Mouse (Mus musculus): ENCODE results near the gene Krtap8-1. TPM values are rescaled to one million over a fixed set of nuclear protein-coding genes. Genes with fewer than 3 reads are reported as not detected.

Gene Krtap8-1
- polyA plus RNA-seq, 2 experiments = 0.36 TPM; not detected in 1

DNA sequence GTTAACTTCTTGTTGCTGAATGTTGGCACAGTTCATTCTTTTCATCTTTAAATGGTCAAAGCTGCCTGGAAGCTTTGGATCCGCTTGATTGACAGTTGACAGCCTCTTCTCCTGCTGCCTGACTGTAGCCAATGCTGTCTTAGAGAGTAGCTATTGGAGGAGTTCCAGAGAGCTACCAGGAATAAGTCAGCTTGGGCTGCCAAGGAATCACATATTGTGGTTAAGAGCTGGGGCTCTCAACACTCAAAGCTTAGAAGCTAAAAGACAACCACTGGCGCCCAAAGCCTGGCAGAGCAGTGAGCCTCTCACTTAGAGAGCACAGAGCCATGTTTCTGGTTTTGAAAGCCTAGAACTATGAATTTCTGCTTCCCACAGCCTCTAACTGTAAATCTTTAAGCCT is 32.8 kb upstream of the Krtap8-1 start:
- H3K4me1 ChIP-seq (ENCODE audit: control insufficient read depth, insufficient read depth, low read length) = no peaks in the 10 kb centered on the region
- no peak overlapping the region for H3K9ac ChIP-seq (ENCODE audit: low read depth, low read length, severe bottlenecking)
- no peaks in the 10 kb centered on the region for H3K9me3 ChIP-seq (ENCODE audit: control insufficient read depth, low read length)
- WGBS = 91% methylated on average over 2 of the region's 2 CpGs
- DNase-seq (ENCODE audit: low spot score) = no peak
- no peak for TF ChIP-seq POLR2A (IDR thresholded peaks at IDR 0.05; ENCODE audit: borderline replicate concordance, extremely low read depth, insufficient read depth, insufficient read length)
- H3K27me3 ChIP-seq (ENCODE audit: control insufficient read depth, insufficient read depth, low read length) = no peaks in the 10 kb centered on the region
- no peak overlapping the region for H3K27ac ChIP-seq (replicated peaks; ENCODE audit: low read depth, low read length)
- no peak overlapping the region for H3K4me3 ChIP-seq (replicated peaks; ENCODE audit: low read length)
- no peaks in the 10 kb centered on the region for H3K36me3 ChIP-seq (ENCODE audit: control insufficient read depth, insufficient read depth, low read length)
- ATAC-seq (ENCODE audit: low FRiP score, low read depth) = no peak
- no peak overlapping the region for H3K4me2 ChIP-seq (replicated peaks; ENCODE audit: low read depth, low read length, severe bottlenecking)

DNA sequence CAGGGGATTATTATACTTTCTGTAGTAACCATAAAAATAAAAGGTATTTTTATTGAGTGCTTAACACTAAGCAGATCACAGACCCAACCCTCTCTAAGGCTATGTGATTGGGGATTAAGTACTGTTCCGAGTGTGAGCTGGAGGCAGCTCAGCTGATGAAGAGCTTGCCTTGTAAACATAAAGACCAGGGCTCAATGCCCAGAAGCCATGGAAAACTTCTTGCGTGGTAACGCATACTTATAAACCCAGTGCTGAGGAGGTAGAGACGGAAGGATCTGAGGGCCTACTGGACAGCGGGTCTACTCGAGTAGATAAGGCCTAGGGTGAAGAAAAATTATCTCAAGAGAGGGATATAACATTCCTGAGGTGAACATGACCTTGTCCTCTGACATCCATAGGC is 32.3 kb upstream of the Krtap8-1 start:
- Histone ChIP-seq H3K4me1 (ENCODE audit: control insufficient read depth, insufficient read depth, low read length) (no peaks in the 10 kb centered on the region), H3K4me3 (replicated peaks; ENCODE audit: low read length) (no peak overlapping the region), H3K9ac (ENCODE audit: low read depth, low read length, severe bottlenecking) (no peak overlapping the region), H3K27ac (replicated peaks; ENCODE audit: low read depth, low read length) (no peak overlapping the region), H3K9me3 (ENCODE audit: control insufficient read depth, low read length) (no peaks in the 10 kb centered on the region), H3K36me3 (ENCODE audit: control insufficient read depth, insufficient read depth, low read length) (no peaks in the 10 kb centered on the region), H3K4me2 (replicated peaks; ENCODE audit: low read depth, low read length, severe bottlenecking) (no peak overlapping the region), H3K27me3 (ENCODE audit: control insufficient read depth, insufficient read depth, low read length) (no peaks in the 10 kb centered on the region)
- WGBS = 61% methylated on average over 6 of the region's 6 CpGs
- DNase-seq (ENCODE audit: low spot score) (no peak), ATAC-seq (ENCODE audit: low FRiP score, low read depth) (no peak; the same call in 1 of the 2 replicates)
- no peak for TF ChIP-seq POLR2A (IDR thresholded peaks at IDR 0.05; ENCODE audit: borderline replicate concordance, extremely low read depth, insufficient read depth, insufficient read length)

DNA sequence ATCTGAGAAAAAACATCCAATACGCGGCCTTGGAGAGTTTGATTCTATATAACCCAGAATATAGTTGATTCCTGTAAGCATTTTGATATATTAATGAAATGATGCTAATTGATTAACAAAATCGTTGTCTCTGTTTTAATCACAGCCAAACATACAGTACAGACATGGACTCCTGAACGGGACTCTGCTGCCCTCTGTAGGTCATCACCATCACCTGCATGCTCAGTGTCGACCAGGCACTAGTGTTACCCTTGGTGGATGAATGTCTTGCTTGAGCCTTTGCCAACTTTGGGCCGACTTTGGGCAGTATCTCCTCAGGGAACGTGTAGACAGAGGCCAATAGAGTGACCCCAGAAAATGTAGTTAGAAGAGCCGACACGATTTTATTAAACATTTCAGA is 29.9 kb upstream of the Krtap8-1 start:
- ATAC-seq (ENCODE audit: low FRiP score, low read depth) = no peak

DNA sequence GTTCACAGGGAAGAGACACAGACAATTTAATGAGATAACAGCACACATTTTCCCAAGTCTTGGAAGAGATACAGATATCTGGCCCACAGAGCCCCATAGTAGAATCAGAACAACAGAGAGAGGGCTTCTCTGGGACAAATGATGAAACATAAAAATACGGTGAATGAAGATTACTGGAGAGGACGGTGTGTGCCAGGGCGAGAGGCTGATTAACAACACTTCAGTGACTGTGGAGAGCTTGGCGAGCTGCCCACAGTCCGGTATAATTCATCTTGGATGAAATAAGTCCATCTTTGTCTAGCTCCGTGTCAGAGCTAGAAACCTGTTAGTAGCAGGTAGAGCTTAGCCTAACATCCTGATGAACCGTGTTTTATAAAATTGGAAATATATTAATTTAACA is 25.7 kb upstream of the Krtap8-1 start:
- Histone ChIP-seq H3K27me3 (ENCODE audit: control insufficient read depth, insufficient read depth, low read length) (no peaks in the 10 kb centered on the region), H3K4me2 (replicated peaks; ENCODE audit: low read depth, low read length, severe bottlenecking) (no peak overlapping the region), H3K4me1 (ENCODE audit: control insufficient read depth, insufficient read depth, low read length) (no peaks in the 10 kb centered on the region), H3K36me3 (ENCODE audit: control insufficient read depth, insufficient read depth, low read length) (no peaks in the 10 kb centered on the region), H3K9me3 (ENCODE audit: control insufficient read depth, low read length) (no peaks in the 10 kb centered on the region), H3K4me3 (replicated peaks; ENCODE audit: low read length) (no peak overlapping the region), H3K27ac (replicated peaks; ENCODE audit: low read depth, low read length) (no peak overlapping the region), H3K9ac (ENCODE audit: low read depth, low read length, severe bottlenecking) (no peak overlapping the region)
- 76% methylated on average over 7 of the region's 7 CpGs for WGBS
- no peak for TF ChIP-seq POLR2A (IDR thresholded peaks at IDR 0.05; ENCODE audit: borderline replicate concordance, extremely low read depth, insufficient read depth, insufficient read length)
- ATAC-seq (ENCODE audit: low FRiP score, low read depth) = no peak
- DNase-seq (ENCODE audit: low spot score) = no peak

More for the DNA sequence above, 29.9 kb upstream of the Krtap8-1 start:
- H3K27me3 ChIP-seq (ENCODE audit: control insufficient read depth, insufficient read depth, low read length) = no peaks in the 10 kb centered on the region
- no peak overlapping the region for H3K9ac ChIP-seq (ENCODE audit: low read depth, low read length, severe bottlenecking)
- TF ChIP-seq POLR2A (IDR thresholded peaks at IDR 0.05; ENCODE audit: borderline replicate concordance, extremely low read depth, insufficient read depth, insufficient read length) = no peak
- H3K27ac ChIP-seq (replicated peaks; ENCODE audit: low read depth, low read length) = no peak overlapping the region
- no peak for DNase-seq (ENCODE audit: low spot score)
- 57% methylated on average over 9 of the region's 9 CpGs for WGBS
- no peaks in the 10 kb centered on the region for H3K4me1 ChIP-seq (ENCODE audit: control insufficient read depth, insufficient read depth, low read length)
- no peak overlapping the region for H3K4me3 ChIP-seq (replicated peaks; ENCODE audit: low read length)
- no peaks in the 10 kb centered on the region for H3K9me3 ChIP-seq (ENCODE audit: control insufficient read depth, low read length)
- no peak overlapping the region for H3K4me2 ChIP-seq (replicated peaks; ENCODE audit: low read depth, low read length, severe bottlenecking)
- no peaks in the 10 kb centered on the region for H3K36me3 ChIP-seq (ENCODE audit: control insufficient read depth, insufficient read depth, low read length)

DNA sequence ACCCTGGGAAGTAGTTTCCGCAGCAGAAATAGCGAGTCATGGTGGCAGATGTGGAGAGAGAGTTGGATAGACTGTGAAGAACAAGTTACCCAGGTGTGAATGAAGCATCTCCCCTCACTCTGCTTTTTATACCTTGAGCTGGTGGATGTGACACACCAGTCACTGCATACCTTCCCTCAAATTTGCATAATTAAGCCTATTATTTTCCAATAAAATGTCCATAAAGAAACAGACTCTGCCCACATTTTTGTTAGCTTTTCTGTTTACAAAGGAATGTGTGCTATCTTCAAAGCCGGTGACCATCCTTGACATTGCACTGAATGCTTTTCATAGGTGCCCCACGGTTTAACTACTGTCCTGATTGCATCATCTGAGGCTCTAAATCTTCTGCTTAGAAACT is 20.5 kb upstream of the Krtap8-1 start, which contains the start of gene Krtap7-1:
Gene Krtap7-1 (minus strand): TSS at position 101 of the 400 bp plus-strand sequence.
- no peak within 1 kb of the TSS for H3K4me3 ChIP-seq (replicated peaks; ENCODE audit: low read length)
- no peaks in the 10 kb centered on the region for H3K9me3 ChIP-seq (ENCODE audit: control insufficient read depth, low read length)
- no peaks in the 10 kb centered on the region for H3K27me3 ChIP-seq (ENCODE audit: control insufficient read depth, insufficient read depth, low read length)
- ATAC-seq (ENCODE audit: low FRiP score, low read depth) = no peak
- no peaks in the 10 kb centered on the region for H3K4me1 ChIP-seq (ENCODE audit: control insufficient read depth, insufficient read depth, low read length)
- H3K36me3 ChIP-seq (ENCODE audit: control insufficient read depth, insufficient read depth, low read length) = no peaks in the 10 kb centered on the region
- H3K9ac ChIP-seq (ENCODE audit: low read depth, low read length, severe bottlenecking) = no peak within 1 kb of the TSS
- H3K4me2 ChIP-seq (replicated peaks; ENCODE audit: low read depth, low read length, severe bottlenecking) = no peak within 1 kb of the TSS
- DNase-seq (ENCODE audit: low spot score) = no peak
- 86% methylated on average over 4 of the region's 4 CpGs for WGBS
- TF ChIP-seq POLR2A (IDR thresholded peaks at IDR 0.05; ENCODE audit: borderline replicate concordance, extremely low read depth, insufficient read depth, insufficient read length) = no peak
- no peak within 1 kb of the TSS for H3K27ac ChIP-seq (replicated peaks; ENCODE audit: low read depth, low read length)

DNA sequence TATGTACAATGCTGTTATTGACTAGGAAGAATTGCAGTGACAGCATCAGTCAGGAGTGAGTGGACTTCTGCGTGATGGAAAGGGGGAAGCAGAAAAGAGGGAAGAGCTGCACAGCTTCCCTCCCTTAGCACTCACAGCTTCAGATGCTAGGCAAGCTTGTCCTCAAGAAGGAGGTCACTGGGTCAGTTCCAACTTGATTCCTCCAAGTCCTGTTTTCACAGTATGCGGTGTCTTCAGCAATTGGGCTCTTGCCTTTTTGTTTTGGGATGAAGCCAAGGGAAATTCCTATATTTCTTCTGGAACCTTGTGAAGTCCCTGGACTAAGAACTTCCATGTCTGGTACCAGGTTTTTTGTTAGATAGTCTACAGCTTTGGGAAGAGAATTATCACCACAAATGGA is 15.8 kb upstream of the Krtap8-1 start:
- H3K27ac ChIP-seq (replicated peaks; ENCODE audit: low read depth, low read length) = no peak overlapping the region
- H3K9me3 ChIP-seq (ENCODE audit: control insufficient read depth, low read length) = no peaks in the 10 kb centered on the region
- WGBS = 55% methylated on average over 2 of the region's 2 CpGs
- DNase-seq (ENCODE audit: low spot score) (no peak), ATAC-seq (ENCODE audit: low FRiP score, low read depth) (no peak)
- H3K4me2 ChIP-seq (replicated peaks; ENCODE audit: low read depth, low read length, severe bottlenecking) = no peak overlapping the region
- H3K9ac ChIP-seq (ENCODE audit: low read depth, low read length, severe bottlenecking) = no peak overlapping the region
- H3K36me3 ChIP-seq (ENCODE audit: control insufficient read depth, insufficient read depth, low read length) = no peaks in the 10 kb centered on the region
- no peak overlapping the region for H3K4me3 ChIP-seq (replicated peaks; ENCODE audit: low read length)
- no peaks in the 10 kb centered on the region for H3K27me3 ChIP-seq (ENCODE audit: control insufficient read depth, insufficient read depth, low read length)
- no peaks in the 10 kb centered on the region for H3K4me1 ChIP-seq (ENCODE audit: control insufficient read depth, insufficient read depth, low read length)
- no peak for TF ChIP-seq POLR2A (IDR thresholded peaks at IDR 0.05; ENCODE audit: borderline replicate concordance, extremely low read depth, insufficient read depth, insufficient read length)
